Mouse (Mus musculus) cerebellum, adult 9-10 months (tissue): ENCODE measurements around the gene Ska3.
"Not testable (repeated sequence)": the region's sequence is repeated elsewhere in the genome, so short reads cannot be mapped to it uniquely, and the experiment has no call there.

Experiments
- DNase-seq: peaks from one replicate; pipeline ENCODE4 v3.0.0; 2022

Ska3 gene

GRCm38 (mm10) chr14:57825788-57826751 lies at the start of gene Ska3, which contains the start of gene Mrpl57:
TSS of gene Ska3 (minus strand) at chr14:57826185.
TSS of gene Mrpl57 (plus strand) at chr14:57826234.
- peak; percentile 86 for DNase-seq

GRCm38 (mm10) chr14:57866676-57867276 lies 40.8 kb upstream of the Ska3 start:
- peak; percentile 66 for DNase-seq

- DNase-seq = no peak
Measured at GRCm38 (mm10) chr14:57865256-57865655, 39.3 kb upstream of the Ska3 start.

- DNase-seq = no peak
Measured at GRCm38 (mm10) chr14:57863129-57863528, 37.1 kb upstream of the Ska3 start.

GRCm38 (mm10) chr14:57861987-57862412 lies 36.0 kb upstream of the Ska3 start:
- DNase-seq = no peak

- DNase-seq = no peak
Measured at GRCm38 (mm10) chr14:57859520-57859919, 33.5 kb upstream of the Ska3 start.

GRCm38 (mm10) chr14:57858601-57859000 lies 32.6 kb upstream of the Ska3 start:
- DNase-seq = no peak

GRCm38 (mm10) chr14:57856037-57856436 lies 30.1 kb upstream of the Ska3 start:
- DNase-seq = not testable (repeated sequence)

- DNase-seq = no peak
Measured at GRCm38 (mm10) chr14:57852961-57853360, 27.0 kb upstream of the Ska3 start.

- DNase-seq = no peak
Measured at GRCm38 (mm10) chr14:57850330-57850729, 24.3 kb upstream of the Ska3 start.

GRCm38 (mm10) chr14:57848646-57849045 lies 22.7 kb upstream of the Ska3 start:
- DNase-seq = no peak

GRCm38 (mm10) chr14:57848061-57848460 lies 22.1 kb upstream of the Ska3 start:
- DNase-seq = not testable (repeated sequence)

GRCm38 (mm10) chr14:57844535-57844934 lies 18.6 kb upstream of the Ska3 start:
- DNase-seq = no peak

GRCm38 (mm10) chr14:57835157-57835556 lies 9.2 kb upstream of the Ska3 start:
- DNase-seq = no peak

- DNase-seq = no peak
Measured at GRCm38 (mm10) chr14:57833526-57833925, 7.5 kb upstream of the Ska3 start.

GRCm38 (mm10) chr14:57827284-57827683 lies 1.3 kb upstream of the Ska3 start:
- no peak for DNase-seq

GRCm38 (mm10) chr14:57820839-57821238 lies 5.1 kb downstream of the Ska3 start:
- no peak for DNase-seq

GRCm38 (mm10) chr14:57811844-57812243 lies 14.1 kb downstream of the Ska3 start:
- DNase-seq = no peak

- DNase-seq = no peak
Measured at GRCm38 (mm10) chr14:57810886-57811285, 15.1 kb downstream of the Ska3 start.

- no peak for DNase-seq
Measured at GRCm38 (mm10) chr14:57808558-57808957, 17.4 kb downstream of the Ska3 start.

- no peak for DNase-seq
Measured at GRCm38 (mm10) chr14:57803731-57804130, 22.3 kb downstream of the Ska3 start.

- DNase-seq = peak; percentile 99
Measured at GRCm38 (mm10) chr14:57797991-57798931, 27.7 kb downstream of the Ska3 start, which contains the start of gene Sap18. TSS of gene Sap18 (plus strand) at chr14:57798180.

GRCm38 (mm10) chr14:57797551-57797950 lies 28.4 kb downstream of the Ska3 start:
- DNase-seq = no peak
